Mouse (Mus musculus): ENCODE measurements around the gene Ms4a1. TPM values are rescaled to one million over a fixed set of nuclear protein-coding genes. Genes with fewer than 3 reads are reported as not detected.
"Not testable (repeated sequence)": the region's sequence is repeated elsewhere in the genome, so short reads cannot be mapped to it uniquely, and the experiment has no call there.

Ms4a1 gene
- polyA plus RNA-seq, 1 experiment from 2014 or later = not detected

DNA sequence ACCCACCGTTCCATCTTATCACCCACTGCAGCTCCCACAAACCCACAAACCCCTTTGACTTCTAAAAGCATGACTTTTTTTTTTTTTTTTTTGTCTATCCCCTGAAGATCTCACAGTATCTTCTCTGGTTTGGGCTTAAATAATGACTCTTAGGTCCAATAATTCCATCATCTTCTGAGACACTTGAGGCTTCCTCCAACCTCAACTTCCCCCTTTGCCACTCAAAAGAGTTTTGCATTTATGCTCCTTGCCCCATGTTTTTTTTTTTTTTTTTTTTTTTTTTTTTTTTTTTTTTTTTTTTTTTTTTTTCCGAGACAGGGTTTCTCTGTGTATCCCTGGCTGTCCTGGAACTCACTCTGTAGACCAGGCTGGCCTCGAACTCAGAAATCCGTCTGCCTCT, 3.1 kb downstream of the Ms4a1 start:
- WGBS = 77% methylated on average over 4 of the region's 4 CpGs
- H3K9me3 ChIP-seq; H3K36me3 ChIP-seq; H3K27ac ChIP-seq; DNase-seq (ENCODE audit: low spot score); H3K4me3 ChIP-seq; H3K4me1 ChIP-seq (replicated peaks); H3K27me3 ChIP-seq (ENCODE audit: insufficient read depth, poor library complexity, severe bottlenecking): not testable (repeated sequence)

DNA sequence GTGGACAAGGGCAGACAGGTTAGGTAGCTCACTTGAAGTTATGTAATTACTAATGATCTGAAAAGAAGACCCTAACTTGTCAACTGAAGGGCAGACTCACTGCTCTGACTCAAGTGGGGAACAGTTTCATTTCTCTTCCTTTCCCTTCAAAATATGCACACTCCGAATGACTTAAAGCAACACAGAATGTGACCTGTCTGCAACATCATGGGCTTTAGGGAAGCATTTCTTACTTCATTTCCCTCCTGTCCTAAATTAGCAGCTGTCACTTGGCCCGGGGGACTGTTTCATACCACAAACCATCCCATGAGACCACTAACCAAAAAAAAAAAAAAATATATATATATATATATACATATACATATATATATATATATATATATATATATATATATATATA, 4.5 kb downstream of the Ms4a1 start:
- Histone ChIP-seq H3K27ac (no peak overlapping the region), H3K36me3 (no peaks in the 10 kb centered on the region), H3K4me1 (replicated peaks) (no peaks in the 10 kb centered on the region), H3K4me3 (no peak overlapping the region), H3K27me3 (ENCODE audit: insufficient read depth, poor library complexity, severe bottlenecking) (no peaks in the 10 kb centered on the region), H3K9me3 (no peaks in the 10 kb centered on the region)
- DNase-seq (ENCODE audit: low spot score) = no peak
- WGBS = 91% methylated on average over 2 of the region's 2 CpGs

DNA sequence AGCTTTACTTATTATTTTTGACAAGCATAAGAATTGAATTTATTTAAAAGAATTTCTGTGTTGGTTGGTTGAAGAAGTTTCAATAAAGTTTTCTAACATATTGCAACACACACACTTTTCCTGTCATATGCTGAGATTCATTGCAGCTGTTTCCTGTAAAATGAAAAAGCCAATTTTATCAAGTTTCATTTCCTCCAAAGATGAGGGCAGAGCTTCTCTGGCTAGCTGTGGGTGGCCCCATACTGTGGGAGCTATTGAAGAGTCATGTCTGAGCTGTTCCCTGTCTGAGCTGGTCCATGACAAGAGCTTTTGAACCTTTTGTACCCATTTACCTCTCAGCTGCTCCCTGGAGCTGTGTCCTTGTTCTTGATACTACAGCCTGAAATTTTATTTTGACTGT, 21.8 kb downstream of the Ms4a1 start:
- Histone ChIP-seq H3K4me3 (no peak overlapping the region), H3K9me3 (no peaks in the 10 kb centered on the region), H3K36me3 (no peaks in the 10 kb centered on the region), H3K27ac (no peak overlapping the region), H3K27me3 (ENCODE audit: insufficient read depth, poor library complexity, severe bottlenecking) (no peaks in the 10 kb centered on the region), H3K4me1 (replicated peaks) (no peaks in the 10 kb centered on the region)
- DNase-seq (ENCODE audit: low spot score) = no peak

DNA sequence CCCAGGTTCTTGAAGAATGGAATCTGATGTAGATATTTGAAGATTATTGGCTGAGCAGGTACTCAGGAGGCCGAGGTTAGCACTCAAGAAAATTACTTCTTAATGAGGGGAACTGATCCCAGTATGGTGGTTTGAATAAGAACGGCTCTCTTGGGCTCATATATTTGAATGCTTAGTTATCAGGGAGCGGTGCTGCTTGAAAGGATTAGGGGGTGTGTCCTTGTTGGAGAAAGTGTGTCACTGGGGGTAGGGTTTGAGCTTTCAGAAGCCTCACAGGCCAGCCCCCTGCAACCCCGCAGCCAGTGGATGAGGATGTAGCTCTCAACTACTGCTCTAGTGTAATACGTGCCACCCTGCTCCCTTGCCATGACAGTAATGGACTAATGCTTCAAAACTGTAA, 23.5 kb downstream of the Ms4a1 start:
- no peak overlapping the region for H3K27ac ChIP-seq
- no peaks in the 10 kb centered on the region for H3K4me1 ChIP-seq (replicated peaks)
- H3K4me3 ChIP-seq = no peak overlapping the region
- WGBS = 68% methylated on average over 5 of the region's 5 CpGs
- DNase-seq (ENCODE audit: low spot score) = no peak
- no peaks in the 10 kb centered on the region for H3K9me3 ChIP-seq
- no peaks in the 10 kb centered on the region for H3K36me3 ChIP-seq
- no peaks in the 10 kb centered on the region for H3K27me3 ChIP-seq (ENCODE audit: insufficient read depth, poor library complexity, severe bottlenecking)

DNA sequence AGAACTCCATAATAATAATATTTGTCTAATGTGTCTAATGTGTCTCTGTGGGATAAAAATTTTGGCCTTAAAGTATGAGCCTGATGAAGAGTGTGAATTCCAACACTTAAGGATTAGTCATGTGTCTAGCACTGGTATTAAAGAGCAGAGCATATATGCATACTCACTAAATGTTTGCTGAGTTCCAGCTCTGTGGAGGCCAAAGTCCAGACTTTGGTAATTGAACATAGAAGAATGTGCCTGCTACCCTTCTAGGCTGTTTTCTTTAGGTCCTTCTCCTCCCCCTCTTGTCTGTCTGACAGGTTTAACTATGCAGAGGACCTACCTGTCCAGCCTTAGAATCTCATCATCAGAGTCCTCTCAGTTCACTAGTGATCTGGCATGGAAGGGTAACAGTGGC, 30.2 kb downstream of the Ms4a1 start:
- Histone ChIP-seq H3K4me1 (replicated peaks) (no peaks in the 10 kb centered on the region), H3K27ac (no peak overlapping the region), H3K9me3 (no peaks in the 10 kb centered on the region), H3K27me3 (ENCODE audit: insufficient read depth, poor library complexity, severe bottlenecking) (no peaks in the 10 kb centered on the region), H3K36me3 (no peaks in the 10 kb centered on the region), H3K4me3 (no peak overlapping the region)
- DNase-seq (ENCODE audit: low spot score) = no peak

DNA sequence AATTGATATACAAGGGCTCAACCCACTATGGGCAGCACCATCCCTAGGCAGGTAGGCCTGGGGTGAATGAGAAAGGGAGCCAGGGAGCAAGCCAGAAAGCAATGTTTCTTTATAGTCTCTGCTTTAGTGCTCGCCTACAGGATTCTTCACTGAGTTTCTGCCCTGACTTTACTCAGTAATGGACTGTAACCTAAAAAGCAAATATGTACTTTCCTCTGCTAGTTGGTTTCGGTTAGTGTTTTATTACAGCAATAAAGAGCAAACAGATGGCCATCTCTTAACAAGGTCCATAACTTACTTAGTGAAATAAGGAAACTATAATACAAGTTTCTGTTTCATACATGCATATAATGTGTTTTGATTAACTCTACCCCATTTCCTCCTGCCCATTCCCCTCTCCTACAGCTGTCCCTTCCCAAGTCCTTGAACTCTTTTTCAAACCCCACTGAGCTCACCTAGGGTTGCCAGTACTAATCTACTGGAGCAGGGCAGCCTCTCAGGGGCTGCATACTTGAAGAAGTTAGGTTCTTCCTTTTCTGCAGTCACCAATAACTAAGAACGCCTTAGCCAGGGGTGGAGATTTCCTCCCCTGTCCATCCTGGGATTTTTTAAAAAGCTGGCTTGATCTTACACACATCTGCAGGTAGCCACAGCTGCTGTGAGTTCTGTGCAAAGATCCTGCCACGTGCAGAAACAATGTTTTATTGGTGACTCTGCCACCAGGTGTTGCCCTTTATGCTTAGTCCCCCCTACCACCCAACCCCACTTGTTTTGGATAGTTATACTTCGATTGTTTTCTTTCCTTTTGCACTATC, 30.9 kb downstream of the Ms4a1 start:
- no peaks in the 10 kb centered on the region for H3K4me1 ChIP-seq (replicated peaks)
- DNase-seq (ENCODE audit: low spot score) = no peak
- no peaks in the 10 kb centered on the region for H3K36me3 ChIP-seq
- WGBS = 77% methylated on average over 5 of the region's 5 CpGs
- no peak overlapping the region for H3K27ac ChIP-seq
- H3K4me3 ChIP-seq = no peak overlapping the region
- H3K27me3 ChIP-seq (ENCODE audit: insufficient read depth, poor library complexity, severe bottlenecking) = no peaks in the 10 kb centered on the region
- H3K9me3 ChIP-seq = no peaks in the 10 kb centered on the region

DNA sequence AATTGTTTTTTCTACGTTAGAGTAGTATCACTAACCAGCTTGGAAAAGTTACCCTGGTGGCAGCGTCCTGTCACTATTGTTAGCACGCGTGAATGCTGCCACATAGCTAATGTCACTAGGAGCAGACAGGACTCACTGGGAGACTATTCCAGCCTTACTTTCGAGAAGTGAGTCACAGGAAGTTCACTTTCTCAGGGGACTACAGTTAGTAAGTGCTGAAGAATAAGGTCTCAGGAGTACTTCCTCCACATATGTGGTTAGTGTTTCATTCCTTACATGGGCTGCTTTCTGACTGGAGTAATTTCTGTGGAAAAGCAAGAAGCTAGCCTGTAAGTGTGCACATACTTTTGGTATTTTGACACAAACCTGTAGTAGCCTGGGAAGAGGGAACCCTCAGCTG, 31.8 kb downstream of the Ms4a1 start:
- H3K4me1 ChIP-seq (replicated peaks) = no peaks in the 10 kb centered on the region
- H3K27ac ChIP-seq = no peak overlapping the region
- H3K36me3 ChIP-seq = no peaks in the 10 kb centered on the region
- WGBS = 85% methylated on average over 5 of the region's 5 CpGs
- no peaks in the 10 kb centered on the region for H3K9me3 ChIP-seq
- DNase-seq (ENCODE audit: low spot score) = no peak
- H3K27me3 ChIP-seq (ENCODE audit: insufficient read depth, poor library complexity, severe bottlenecking) = no peaks in the 10 kb centered on the region
- H3K4me3 ChIP-seq = no peak overlapping the region

DNA sequence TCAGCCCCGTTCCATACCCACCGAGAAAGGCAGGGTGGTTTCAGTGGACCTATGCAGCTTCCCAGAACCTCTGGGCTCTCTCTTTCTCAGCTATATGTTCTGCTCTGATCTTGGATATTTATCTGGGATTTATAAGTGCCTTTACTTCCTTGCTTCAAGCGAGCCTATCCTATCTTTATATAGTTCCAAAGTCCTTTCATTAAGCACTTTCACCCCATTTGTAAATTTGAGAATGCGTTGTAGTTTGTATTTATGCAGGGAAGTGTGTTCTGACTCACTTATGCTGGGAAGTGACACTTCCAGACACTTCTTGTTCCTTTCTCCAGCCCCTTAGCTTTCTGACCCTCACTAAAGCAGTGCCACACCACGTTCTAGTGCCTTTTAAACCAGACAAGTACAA, 33.7 kb downstream of the Ms4a1 start, which contains the start of gene Ms4a12:
TSS of gene Ms4a12 (minus strand) at position 101 of the 400 bp plus-strand sequence.
- H3K4me1 ChIP-seq (replicated peaks) = no peaks in the 10 kb centered on the region
- 78% methylated on average over 5 of the region's 5 CpGs for WGBS
- no peaks in the 10 kb centered on the region for H3K9me3 ChIP-seq
- H3K27me3 ChIP-seq (ENCODE audit: insufficient read depth, poor library complexity, severe bottlenecking) = no peaks in the 10 kb centered on the region
- no peaks in the 10 kb centered on the region for H3K36me3 ChIP-seq
- no peak within 1 kb of the TSS for H3K4me3 ChIP-seq
- no peak for DNase-seq (ENCODE audit: low spot score)
- no peak within 1 kb of the TSS for H3K27ac ChIP-seq

Other genes starting within 250 kb of the Ms4a1 start
- gene Ms4a18, start 248.2 kb downstream of the Ms4a1 start, polyA plus RNA-seq (2016; fragmentation: Nextera tagmentation; extraction: Ambion mirVana) = not detected in 2 replicates
- not detected in 2 replicates for gene Ms4a8a, start 185.1 kb downstream of the Ms4a1 start, polyA plus RNA-seq (2016; fragmentation: Nextera tagmentation; extraction: Ambion mirVana)
- gene 1700017D01Rik, start 135.4 kb downstream of the Ms4a1 start, polyA plus RNA-seq (2016; fragmentation: Nextera tagmentation; extraction: Ambion mirVana) = not detected in 2 replicates
- not detected in 2 replicates for gene 1700025F22Rik, start 100.9 kb downstream of the Ms4a1 start, polyA plus RNA-seq (2016; fragmentation: Nextera tagmentation; extraction: Ambion mirVana)
- gene Ms4a13, start 69.5 kb downstream of the Ms4a1 start, polyA plus RNA-seq (2016; fragmentation: Nextera tagmentation; extraction: Ambion mirVana) = not detected in 2 replicates
- gene Ms4a12, start 33.8 kb downstream of the Ms4a1 start, polyA plus RNA-seq (2016; fragmentation: Nextera tagmentation; extraction: Ambion mirVana) = not detected in 2 replicates
- gene Ms4a5, start 17.6 kb upstream of the Ms4a1 start, polyA plus RNA-seq (2016; fragmentation: Nextera tagmentation; extraction: Ambion mirVana) = not detected in 2 replicates
- gene Ms4a14, start 48.2 kb upstream of the Ms4a1 start, polyA plus RNA-seq (2016; fragmentation: Nextera tagmentation; extraction: Ambion mirVana) = 0.08 TPM in 1 of 2 replicates, not detected in the other
- gene Ms4a7, start 69.9 kb upstream of the Ms4a1 start, polyA plus RNA-seq (2016; fragmentation: Nextera tagmentation; extraction: Ambion mirVana) = 0.59 TPM in 1 of 2 replicates, not detected in the other
- gene Ms4a4a, start 109.3 kb upstream of the Ms4a1 start, polyA plus RNA-seq (2016; fragmentation: Nextera tagmentation; extraction: Ambion mirVana) = 1.1 and 2.1 TPM in 2 replicates
- 0.44 TPM in 1 of 2 replicates, not detected in the other for gene Ms4a4c, start 138.5 kb upstream of the Ms4a1 start, polyA plus RNA-seq (2016; fragmentation: Nextera tagmentation; extraction: Ambion mirVana)
- not detected in 2 replicates for gene Ms4a4b, start 177.3 kb upstream of the Ms4a1 start, polyA plus RNA-seq (2016; fragmentation: Nextera tagmentation; extraction: Ambion mirVana)
- gene Ms4a6c, start 203.1 kb upstream of the Ms4a1 start, polyA plus RNA-seq (2016; fragmentation: Nextera tagmentation; extraction: Ambion mirVana) = 2.6 and 2.8 TPM in 2 replicates
- gene Gm8369, start 219.7 kb upstream of the Ms4a1 start, polyA plus RNA-seq (2016; fragmentation: Nextera tagmentation; extraction: Ambion mirVana) = not detected in 2 replicates